Mouse (Mus musculus) forebrain, embryonic 15.5 days (tissue): ENCODE results near the gene Rab34. TPM values are rescaled to one million over a fixed set of nuclear protein-coding genes. Genes with fewer than 3 reads are reported as not detected.

ENCODE experiments used
- ATAC-seq: fragments of 200-750 bp; cut with Nextera tagmentation; replicated peaks from 2 replicates; pipeline ENCODE4 v1.8.0; 2017; ENCODE audit warnings: mild to moderate bottlenecking, moderate TSS enrichment, moderate library complexity
- H3K27ac ChIP-seq: fragments of 300-500 bp; sonication (generic); replicated peaks from 2 replicates; pipeline ENCODE4 v1.5.1; 2015; ENCODE audit warnings: mild to moderate bottlenecking, inconsistent platforms
- H3K27me3 ChIP-seq: fragments of 300-500 bp; sonication (generic); 2 replicates; pipeline ENCODE4 v1.6.1; 2015; ENCODE audit warnings: inconsistent platforms
- H3K36me3 ChIP-seq: fragments of 300-500 bp; sonication (generic); 2 replicates; pipeline ENCODE4 v1.6.1; 2015; ENCODE audit warnings: mild to moderate bottlenecking, inconsistent platforms
- H3K4me1 ChIP-seq: fragments of 300-500 bp; sonication (generic); 2 replicates; pipeline ENCODE4 v1.6.1; 2015; ENCODE audit warnings: inconsistent platforms
- H3K4me2 ChIP-seq: fragments of 300-500 bp; sonication (generic); replicated peaks from 2 replicates; pipeline ENCODE4 v1.6.1; 2015; ENCODE audit warnings: mild to moderate bottlenecking, inconsistent platforms
- H3K4me3 ChIP-seq: fragments of 300-500 bp; sonication (generic); 2 replicates; pipeline ENCODE4 v1.5.1; 2015; ENCODE audit warnings: mild to moderate bottlenecking, inconsistent platforms
- H3K9ac ChIP-seq: fragments of 300-500 bp; sonication (generic); replicated peaks from 2 replicates; pipeline ENCODE4 v1.6.1; 2015; ENCODE audit warnings: mild to moderate bottlenecking, inconsistent platforms
- H3K9me3 ChIP-seq: fragments of 300-500 bp; sonication (generic); 2 replicates; pipeline ENCODE4 v1.6.1; 2016; ENCODE audit warnings: inconsistent platforms
- WGBS: fragments of 180-500 bp; shearing (Covaris S2); methylation state at CpG from one replicate; pipeline ENCODE4 v1.1.7; 2015; ENCODE audit warnings: mixed read lengths; 5-methylcytosine and 5-hydroxymethylcytosine counted together
- microRNA-seq: library from miRNA; unstranded; fragments of <30 nt; microRNA quantifications from one replicate; pipeline ENCODE4, GENCODE M21; 2016
- polyA plus RNA-seq: library from polyadenylated mRNA; unstranded; fragments of >200 nt; fragmentation: Nextera tagmentation; extraction: Ambion mirVana; gene quantifications from 2 replicates; pipeline ENCODE4 v1.2.1, GENCODE M21; 2015

The Rab34 gene
- polyA plus RNA-seq, 1 experiment from 2014 or later: 56.3 TPM

GRCm38 (mm10) chr11:78211513-78211912 lies 23.3 kb downstream of the Rab34 start:
- no peaks in the 10 kb centered on the region for H3K9me3 ChIP-seq
- no peak overlapping the region for H3K4me3 ChIP-seq
- ATAC-seq: no peak
- no peak overlapping the region for H3K4me2 ChIP-seq
- H3K9ac ChIP-seq: no peak overlapping the region
- H3K27me3 ChIP-seq: no peaks in the 10 kb centered on the region
- H3K27ac ChIP-seq: no peak overlapping the region
- H3K4me1 ChIP-seq: no peaks in the 10 kb centered on the region
- 91% methylated on average over 5 of the region's 5 CpGs for WGBS
- H3K36me3 ChIP-seq: peaks cover 98% of the 10 kb centered on the region

GRCm38 (mm10) chr11:78213086-78213817 lies 25.0 kb downstream of the Rab34 start:
- H3K9me3 ChIP-seq: no peaks in the 10 kb centered on the region
- no peaks in the 10 kb centered on the region for H3K4me1 ChIP-seq
- ATAC-seq: no peak
- H3K9ac ChIP-seq: no peak overlapping the region
- no peaks in the 10 kb centered on the region for H3K27me3 ChIP-seq
- H3K4me2 ChIP-seq: no peak overlapping the region
- no peak overlapping the region for H3K4me3 ChIP-seq
- H3K27ac ChIP-seq: no peak overlapping the region
- 96% methylated on average over 14 of the region's 14 CpGs for WGBS
- peaks cover 97% of the 10 kb centered on the region for H3K36me3 ChIP-seq

- no peak overlapping the region for H3K4me3 ChIP-seq
- no peaks in the 10 kb centered on the region for H3K27me3 ChIP-seq
- no peak overlapping the region for H3K4me2 ChIP-seq
- no peaks in the 10 kb centered on the region for H3K9me3 ChIP-seq
- WGBS: 89% methylated on average over 11 of the region's 11 CpGs
- no peak for ATAC-seq
- no peak overlapping the region for H3K27ac ChIP-seq
- H3K9ac ChIP-seq: no peak overlapping the region
- H3K36me3 ChIP-seq: peaks cover 95% of the 10 kb centered on the region
- H3K4me1 ChIP-seq: no peaks in the 10 kb centered on the region
Measured at GRCm38 (mm10) chr11:78215709-78216317, 27.6 kb downstream of the Rab34 start.

- H3K36me3 ChIP-seq: peaks cover 97% of the 10 kb centered on the region
- no peak overlapping the region for H3K27ac ChIP-seq
- WGBS: 92% methylated on average over 4 of the region's 4 CpGs
- H3K4me3 ChIP-seq: no peak overlapping the region
- H3K9ac ChIP-seq: no peak overlapping the region
- no peaks in the 10 kb centered on the region for H3K27me3 ChIP-seq
- H3K4me1 ChIP-seq: no peaks in the 10 kb centered on the region
- no peak for ATAC-seq
- no peaks in the 10 kb centered on the region for H3K9me3 ChIP-seq
- no peak overlapping the region for H3K4me2 ChIP-seq
Measured at GRCm38 (mm10) chr11:78223586-78223985, 35.4 kb downstream of the Rab34 start.

GRCm38 (mm10) chr11:78231518-78231917 lies 43.3 kb downstream of the Rab34 start:
- H3K4me2 ChIP-seq: no peak overlapping the region
- H3K4me3 ChIP-seq: no peak overlapping the region
- H3K36me3 ChIP-seq: peaks cover 79% of the 10 kb centered on the region
- no peak overlapping the region for H3K9ac ChIP-seq
- no peak overlapping the region for H3K27ac ChIP-seq
- WGBS: 93% methylated on average over 6 of the region's 6 CpGs
- ATAC-seq: no peak
- no peaks in the 10 kb centered on the region for H3K4me1 ChIP-seq
- no peaks in the 10 kb centered on the region for H3K27me3 ChIP-seq
- H3K9me3 ChIP-seq: no peaks in the 10 kb centered on the region

- 89% methylated on average over 9 of the region's 9 CpGs for WGBS
- H3K9ac ChIP-seq: no peak overlapping the region
- H3K9me3 ChIP-seq: no peaks in the 10 kb centered on the region
- H3K27me3 ChIP-seq: no peaks in the 10 kb centered on the region
- peaks cover 23% of the 10 kb centered on the region for H3K4me1 ChIP-seq
- no peak overlapping the region for H3K4me2 ChIP-seq
- H3K36me3 ChIP-seq: peaks cover 26% of the 10 kb centered on the region
- ATAC-seq: no peak
- no peak overlapping the region for H3K27ac ChIP-seq
- H3K4me3 ChIP-seq: no peak overlapping the region
Measured at GRCm38 (mm10) chr11:78240193-78240857, 52.1 kb downstream of the Rab34 start.

Small RNA genes lying within 50 kb of the gene (microRNA-seq; reads per million reads assigned to microRNA genes)
- gene Mir7653: not detected

Other genes with a start within 250 kb of the Rab34 start
- gene Phf12, start 205.7 kb upstream of the Rab34 start, polyA plus RNA-seq: 22.5 and 26.0 TPM in 2 replicates
- 32.8 and 33.4 TPM in 2 replicates for gene Dhrs13, start 156.2 kb upstream of the Rab34 start, polyA plus RNA-seq
- 90.2 and 98.3 TPM in 2 replicates for gene Flot2, start 150.5 kb upstream of the Rab34 start, polyA plus RNA-seq
- gene Eral1, start 108.0 kb upstream of the Rab34 start, polyA plus RNA-seq: 33.3 TPM in 2 replicates
- gene Fam222b, start 93.8 kb upstream of the Rab34 start, polyA plus RNA-seq: 20.0 and 20.5 TPM in 2 replicates
- 121 TPM in 2 replicates for gene Traf4, start 22.8 kb upstream of the Rab34 start, polyA plus RNA-seq
- gene Nek8, start 11.8 kb upstream of the Rab34 start, polyA plus RNA-seq: 4.8 and 5.7 TPM in 2 replicates
- 4.4 and 5.0 TPM in 2 replicates for gene Tlcd1, start 11.7 kb upstream of the Rab34 start, polyA plus RNA-seq
- gene Rpl23a, start 4.8 kb upstream of the Rab34 start, polyA plus RNA-seq: 896 and 935 TPM in 2 replicates
- gene Proca1, start 5.0 kb downstream of the Rab34 start, polyA plus RNA-seq: 1.3 TPM in 2 replicates
- gene Sdf2, start 57.3 kb downstream of the Rab34 start, polyA plus RNA-seq: 66.7 and 69.4 TPM in 2 replicates
- gene Supt6, start 57.6 kb downstream of the Rab34 start, polyA plus RNA-seq: 29.0 and 29.4 TPM in 2 replicates
- 58.5 and 60.5 TPM in 2 replicates for gene 2610507B11Rik, start 73.3 kb downstream of the Rab34 start, polyA plus RNA-seq
- gene BC030499, start 102.4 kb downstream of the Rab34 start, polyA plus RNA-seq: 0.17 and 0.27 TPM in 2 replicates
- 23.2 and 26.1 TPM in 2 replicates for gene Spag5, start 113.1 kb downstream of the Rab34 start, polyA plus RNA-seq
- gene Aldoc, start 134.5 kb downstream of the Rab34 start, polyA plus RNA-seq: 167 and 176 TPM in 2 replicates
- gene Pigs, start 140.0 kb downstream of the Rab34 start, polyA plus RNA-seq: 56.7 and 59.8 TPM in 2 replicates
- gene Unc119, start 155.1 kb downstream of the Rab34 start, polyA plus RNA-seq: 78.9 and 82.4 TPM in 2 replicates
- not detected in 2 replicates for gene Foxn1, start 198.1 kb downstream of the Rab34 start, polyA plus RNA-seq
- not detected in 2 replicates for gene Slc13a2, start 233.8 kb downstream of the Rab34 start, polyA plus RNA-seq